Mouse (Mus musculus) small intestine, adult 2 months (tissue): ENCODE data around the gene Hist1h1d.

Experiments
- CTCF ChIP-seq: fragments of 200-500 bp; IDR thresholded peaks from 2 replicates; pipeline ENCODE4 v1.5.1; 2012; ENCODE audit warnings: low read depth, mild to moderate bottlenecking, control low read depth, inconsistent platforms, low read length, moderate library complexity, mixed read lengths; ENCODE audit not compliant: insufficient replicate concordance, insufficient read length; ENCODE audit errors: extremely low read depth
- POLR2A ChIP-seq: fragments of 200-500 bp; IDR thresholded peaks from 2 replicates; pipeline ENCODE4 v1.6.1; 2012; ENCODE audit warnings: low read depth, mild to moderate bottlenecking, control low read depth, inconsistent platforms, low read length, moderate library complexity

- TF ChIP-seq CTCF: no peak
- TF ChIP-seq POLR2A: no peak
Observed at GRCm38 (mm10) chr13:23609844-23610243, 56.8 kb downstream of the Hist1h1d start.
